Mouse (Mus musculus): ENCODE measurements around the gene Gatd1. TPM values are rescaled to one million over a fixed set of nuclear protein-coding genes. Genes with fewer than 3 reads are reported as not detected.

Gatd1 gene
- polyA plus RNA-seq, 1 experiment from 2014 or later: 53.8 TPM

GRCm38 (mm10) chr7:141391625-141392551, 22.0 kb downstream of the Gatd1 start, which contains the start of gene Taldo1:
Gene Taldo1, plus strand, starts transcription at chr7:141392199.
- peak; percentile 97 for DNase-seq (ENCODE audit: low spot score)

- DNase-seq (ENCODE audit: low spot score): no peak
Measured at GRCm38 (mm10) chr7:141390326-141391259, 23.3 kb downstream of the Gatd1 start.

GRCm38 (mm10) chr7:141388487-141389109, 25.3 kb downstream of the Gatd1 start:
- no peak for DNase-seq (ENCODE audit: low spot score)

- DNase-seq (ENCODE audit: low spot score): peak; percentile 43
Measured at GRCm38 (mm10) chr7:141387807-141388486, 26.0 kb downstream of the Gatd1 start.

GRCm38 (mm10) chr7:141381068-141381835, 32.7 kb downstream of the Gatd1 start:
- no peak for DNase-seq (ENCODE audit: low spot score)

- DNase-seq (ENCODE audit: low spot score): no peak
Measured at GRCm38 (mm10) chr7:141379584-141379983, 34.4 kb downstream of the Gatd1 start.

GRCm38 (mm10) chr7:141374399-141374798, 39.5 kb downstream of the Gatd1 start:
- no peak for DNase-seq (ENCODE audit: low spot score)

GRCm38 (mm10) chr7:141373611-141374010, 40.3 kb downstream of the Gatd1 start:
- DNase-seq (ENCODE audit: low spot score): no peak

GRCm38 (mm10) chr7:141371942-141372595, 41.9 kb downstream of the Gatd1 start:
- DNase-seq (ENCODE audit: low spot score): no peak

GRCm38 (mm10) chr7:141369918-141370317, 44.0 kb downstream of the Gatd1 start:
- no peak for DNase-seq (ENCODE audit: low spot score)

GRCm38 (mm10) chr7:141367358-141367757, 46.6 kb downstream of the Gatd1 start:
- no peak for DNase-seq (ENCODE audit: low spot score)

- no peak for DNase-seq (ENCODE audit: low spot score)
Measured at GRCm38 (mm10) chr7:141365049-141365445, 48.9 kb downstream of the Gatd1 start.

- DNase-seq (ENCODE audit: low spot score): no peak
Measured at GRCm38 (mm10) chr7:141364349-141365048, 49.4 kb downstream of the Gatd1 start.

- DNase-seq (ENCODE audit: low spot score): no peak
Measured at GRCm38 (mm10) chr7:141363752-141364125, 50.2 kb downstream of the Gatd1 start.

GRCm38 (mm10) chr7:141363106-141363751, 50.7 kb downstream of the Gatd1 start:
- DNase-seq (ENCODE audit: low spot score): peak; percentile 71

GRCm38 (mm10) chr7:141361510-141361909, 52.4 kb downstream of the Gatd1 start:
- peak; percentile 48 for DNase-seq (ENCODE audit: low spot score)
